Mouse (Mus musculus) lung, adult 18-20 months (tissue): ENCODE measurements around the gene Icam4.
"Not testable (repeated sequence)": the region's sequence is repeated elsewhere in the genome, so short reads cannot be mapped to it uniquely, and the experiment has no call there.

Experiments
- DNase-seq, 2 experiments: peaks; one replicate each; pipeline ENCODE4 v3.0.0; 2022; ENCODE audit warnings: mixed read lengths in 2 of 2

Gene Icam4

DNA sequence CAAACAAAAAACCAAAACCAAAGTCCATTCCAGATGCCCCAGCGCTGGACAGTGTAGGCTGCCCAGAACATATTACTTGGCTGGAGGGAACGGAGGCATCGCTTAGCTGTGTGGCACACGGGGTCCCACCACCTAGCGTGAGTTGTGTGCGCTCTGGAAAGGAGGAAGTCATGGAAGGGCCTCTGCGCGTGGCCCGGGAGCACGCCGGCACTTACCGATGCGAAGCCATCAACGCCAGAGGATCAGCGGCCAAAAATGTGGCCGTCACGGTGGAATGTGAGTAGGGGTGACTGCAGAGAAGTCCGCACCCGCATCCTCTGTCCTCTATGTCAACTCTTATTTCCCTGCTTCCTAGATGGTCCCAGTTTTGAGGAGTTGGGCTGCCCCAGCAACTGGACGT, 7.0 kb downstream of the Icam4 start:
- no peak for DNase-seq

DNA sequence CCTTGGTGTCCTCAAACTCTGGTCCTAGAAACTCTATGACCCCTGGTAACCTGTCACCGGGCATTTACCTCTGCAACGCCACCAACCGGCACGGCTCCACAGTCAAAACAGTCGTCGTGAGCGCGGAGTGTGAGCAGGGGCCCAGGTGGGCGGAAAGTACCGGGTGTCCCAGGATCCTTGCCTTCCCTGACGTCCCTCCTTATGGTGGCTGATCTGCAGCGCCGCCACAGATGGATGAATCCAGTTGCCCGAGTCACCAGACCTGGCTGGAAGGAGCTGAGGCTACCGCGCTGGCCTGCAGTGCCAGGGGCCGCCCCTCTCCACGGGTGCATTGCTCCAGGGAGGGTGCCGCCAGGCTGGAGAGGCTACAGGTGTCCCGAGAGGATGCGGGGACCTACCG, 7.5 kb downstream of the Icam4 start:
- no peak for DNase-seq

DNA sequence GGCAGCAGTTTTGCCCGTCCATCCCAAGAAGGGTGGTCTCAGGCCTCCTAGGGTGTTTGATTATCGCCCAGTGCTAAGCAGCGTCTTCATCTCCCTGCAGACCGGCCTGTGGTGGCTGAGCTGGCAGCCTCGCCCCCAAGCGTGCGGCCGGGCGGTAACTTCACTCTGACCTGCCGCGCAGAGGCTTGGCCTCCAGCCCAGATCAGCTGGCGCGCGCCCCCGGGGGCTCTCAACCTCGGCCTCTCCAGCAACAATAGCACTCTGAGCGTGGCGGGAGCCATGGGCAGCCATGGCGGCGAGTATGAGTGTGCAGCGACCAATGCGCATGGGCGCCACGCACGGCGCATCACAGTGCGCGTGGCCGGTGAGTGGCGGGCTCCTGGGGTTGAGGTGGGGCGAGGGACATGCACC, 8.3 kb downstream of the Icam4 start:
- DNase-seq = no peak

DNA sequence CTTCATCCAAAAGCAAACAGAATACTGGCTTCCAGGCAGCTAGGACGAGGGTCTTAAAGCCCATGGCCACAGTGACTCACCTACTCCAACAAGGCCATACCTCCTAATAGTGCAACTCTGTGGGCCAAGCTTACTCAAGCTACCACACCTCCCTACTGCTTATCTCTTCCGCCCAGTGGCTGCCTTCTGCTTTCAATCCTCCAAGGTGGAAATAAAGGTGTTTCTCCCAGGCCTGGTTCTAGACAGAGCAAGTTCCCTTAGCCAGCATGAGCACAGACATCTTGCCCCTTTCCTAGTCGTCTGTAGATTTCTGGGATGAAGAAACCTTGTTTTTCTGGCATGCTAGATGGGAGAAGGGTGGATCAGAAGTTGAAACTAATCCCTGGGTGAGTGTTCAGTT, 10.6 kb downstream of the Icam4 start:
- no peak for DNase-seq

DNA sequence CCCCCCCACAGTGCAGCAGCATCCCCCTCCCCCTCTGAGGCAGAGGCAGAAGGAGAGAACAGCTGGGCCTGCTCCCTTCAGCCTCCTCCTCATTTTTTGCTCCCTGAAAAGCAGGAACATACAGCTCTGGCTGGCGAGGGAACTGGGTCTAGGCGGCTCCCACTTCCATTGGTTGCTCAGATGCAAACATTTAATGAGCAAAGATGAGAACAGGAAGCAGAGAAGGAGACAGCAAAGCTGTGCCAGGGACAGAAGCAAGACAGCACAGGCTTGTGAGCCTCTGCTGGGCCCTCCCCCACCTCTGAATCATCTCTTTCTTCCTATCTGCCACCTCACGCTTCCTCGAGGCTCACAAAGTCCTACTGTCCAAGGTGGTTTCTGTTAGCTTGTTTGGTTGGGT, 12.1 kb downstream of the Icam4 start:
- no peak for DNase-seq

DNA sequence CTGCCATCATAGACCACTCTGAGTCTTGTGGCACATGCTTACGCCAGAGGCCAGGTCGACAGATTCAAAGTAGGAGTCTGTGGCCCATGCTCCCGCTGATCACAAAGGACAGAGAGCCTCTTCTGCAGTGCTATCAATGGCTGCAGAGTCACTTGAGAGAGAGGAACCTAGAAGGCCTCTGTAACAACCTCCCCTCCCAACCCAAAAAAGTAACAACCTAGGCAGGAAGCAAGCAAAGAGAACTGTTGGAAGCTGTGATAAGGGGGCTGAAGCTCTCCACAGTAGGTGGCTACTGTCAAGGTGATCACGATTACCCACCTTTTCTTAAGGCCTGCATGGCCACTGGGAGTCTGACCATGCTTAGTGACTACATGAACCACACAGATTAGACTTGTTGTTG, 14.4 kb downstream of the Icam4 start:
- no peak for DNase-seq

DNA sequence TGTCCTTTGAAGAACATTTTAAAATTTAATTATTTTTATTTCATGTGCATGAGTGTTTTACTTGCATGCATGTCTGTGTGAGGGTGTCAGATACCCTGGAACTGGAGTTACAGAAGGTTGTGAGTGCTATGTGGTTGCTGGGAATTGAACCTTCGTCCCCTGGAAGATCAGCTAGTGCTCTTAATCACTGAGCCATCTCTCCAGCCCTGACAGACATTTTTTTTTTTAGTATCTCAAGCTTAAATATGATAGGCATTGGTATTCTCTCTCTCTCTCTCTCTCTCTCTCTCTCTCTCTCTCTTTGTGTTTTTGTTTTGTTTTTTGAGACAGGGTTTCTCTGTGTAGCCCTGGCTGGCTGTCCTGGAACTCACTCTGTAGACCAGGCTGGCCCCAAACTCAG, 15.6 kb downstream of the Icam4 start:
- not testable (repeated sequence) for DNase-seq

DNA sequence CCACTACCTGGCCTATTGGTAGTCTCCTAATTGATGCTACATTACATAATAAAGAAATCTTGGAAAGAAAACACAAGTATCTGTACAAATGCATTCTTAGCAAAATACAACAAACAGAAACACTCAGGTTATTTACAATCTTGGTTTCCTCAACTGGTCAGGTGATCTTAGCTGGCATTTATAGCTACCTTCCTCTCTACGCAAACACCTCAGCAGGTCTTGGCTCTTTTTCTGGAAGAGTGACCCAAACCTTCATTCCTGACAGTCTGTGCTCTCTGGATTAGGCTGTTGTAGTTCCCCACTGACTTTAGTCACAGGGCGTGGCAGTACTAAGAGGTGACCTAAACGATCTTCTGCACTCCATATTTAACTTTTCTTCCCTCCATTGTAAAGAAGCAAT, 16.1 kb downstream of the Icam4 start:
- no peak for DNase-seq

DNA sequence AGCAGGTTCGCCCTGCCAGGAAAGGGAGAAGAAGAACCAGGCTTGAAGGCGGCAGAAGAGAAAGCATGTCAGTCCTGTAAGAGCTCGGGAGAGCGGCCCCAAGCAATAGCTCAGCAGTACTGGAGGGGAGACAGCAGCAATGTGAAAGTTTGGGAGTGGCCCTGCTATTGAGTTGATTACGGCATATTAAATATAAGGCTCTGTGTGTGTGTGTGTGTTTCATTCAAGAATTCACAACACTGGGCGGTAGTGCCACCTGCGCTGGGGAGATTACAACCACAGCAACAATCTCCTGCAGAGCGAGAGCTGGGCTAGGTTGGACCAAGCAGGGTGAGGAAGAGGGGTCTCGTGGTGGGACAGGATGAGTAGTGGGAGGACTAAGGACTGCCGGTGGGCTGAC, 22.4 kb downstream of the Icam4 start:
- no peak for DNase-seq

DNA sequence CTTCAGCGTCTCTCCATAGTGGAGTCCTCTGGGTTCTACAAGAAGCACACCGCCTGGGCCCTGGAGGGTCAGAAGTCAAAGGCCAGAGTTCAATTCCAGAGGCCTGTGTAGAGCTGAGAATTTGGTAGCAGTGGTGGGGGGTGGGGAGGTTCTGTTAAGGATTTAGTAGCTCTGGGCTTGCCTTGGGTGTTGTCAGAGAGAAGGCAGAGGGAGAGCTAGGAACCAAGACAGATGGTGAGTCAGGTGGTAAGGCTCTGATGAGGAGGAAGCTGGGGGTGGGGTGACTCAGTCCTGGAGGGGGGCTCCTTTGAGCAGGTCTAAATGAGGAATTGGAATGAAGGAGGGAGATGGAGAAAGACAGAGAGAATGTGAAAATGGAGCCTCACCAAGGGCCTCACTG, 33.8 kb downstream of the Icam4 start:
- DNase-seq = no peak

DNA sequence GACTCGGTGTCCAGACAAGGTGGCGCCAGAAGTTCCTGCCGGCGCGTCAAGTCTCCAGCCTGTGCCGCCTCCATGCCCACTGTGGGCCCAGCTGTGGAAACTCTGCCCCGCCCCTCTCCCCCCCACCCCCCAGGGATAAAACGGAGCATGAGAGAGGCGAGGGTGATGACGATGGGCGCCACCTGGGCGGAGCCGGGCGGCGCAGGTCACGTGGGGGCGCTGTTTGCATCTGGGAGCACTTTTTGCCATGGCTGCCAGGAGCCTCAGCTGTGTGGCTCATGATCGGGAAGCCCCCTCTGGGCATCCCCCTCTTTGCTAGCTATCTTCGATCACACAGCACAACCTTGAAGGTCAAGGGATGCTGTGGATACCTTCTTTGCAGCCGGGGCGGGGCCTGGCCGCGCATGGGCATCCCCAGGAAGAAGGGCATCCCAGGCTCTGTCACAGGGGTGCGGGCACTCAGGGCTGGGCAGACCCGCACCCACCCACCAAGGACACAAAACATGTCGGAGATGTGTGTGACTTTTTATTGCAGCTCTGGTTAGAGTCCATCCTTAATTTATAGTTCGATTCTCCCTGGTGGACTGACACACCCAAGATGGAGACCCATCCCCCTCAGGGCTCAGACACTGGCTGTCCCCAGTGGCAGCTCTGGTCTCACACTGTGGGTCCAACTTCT, 38.0 kb downstream of the Icam4 start, which contains the start of gene Zglp1:
TSS of gene Zglp1 (minus strand) at position 88 of the 679 bp plus-strand sequence.
- DNase-seq = no peak

DNA sequence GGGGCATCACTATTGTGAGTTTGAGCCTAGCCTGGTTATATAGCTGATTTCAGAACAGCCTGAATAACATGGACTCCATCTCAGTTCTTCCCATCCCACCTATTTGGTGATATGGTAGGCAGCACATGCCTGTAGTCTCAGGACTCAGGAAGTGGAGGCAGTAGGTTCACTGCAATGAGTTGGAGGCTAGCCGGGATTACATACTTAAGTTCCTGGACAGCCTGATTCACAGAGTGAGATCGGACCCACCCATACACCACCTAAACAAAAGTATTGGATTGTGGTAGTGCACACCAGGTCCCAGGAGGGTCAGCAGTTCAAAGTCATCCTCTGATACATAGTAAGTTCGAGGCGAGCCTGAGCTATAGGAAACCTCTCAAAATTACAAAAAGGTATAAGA, 43.5 kb downstream of the Icam4 start:
- no peak for DNase-seq

DNA sequence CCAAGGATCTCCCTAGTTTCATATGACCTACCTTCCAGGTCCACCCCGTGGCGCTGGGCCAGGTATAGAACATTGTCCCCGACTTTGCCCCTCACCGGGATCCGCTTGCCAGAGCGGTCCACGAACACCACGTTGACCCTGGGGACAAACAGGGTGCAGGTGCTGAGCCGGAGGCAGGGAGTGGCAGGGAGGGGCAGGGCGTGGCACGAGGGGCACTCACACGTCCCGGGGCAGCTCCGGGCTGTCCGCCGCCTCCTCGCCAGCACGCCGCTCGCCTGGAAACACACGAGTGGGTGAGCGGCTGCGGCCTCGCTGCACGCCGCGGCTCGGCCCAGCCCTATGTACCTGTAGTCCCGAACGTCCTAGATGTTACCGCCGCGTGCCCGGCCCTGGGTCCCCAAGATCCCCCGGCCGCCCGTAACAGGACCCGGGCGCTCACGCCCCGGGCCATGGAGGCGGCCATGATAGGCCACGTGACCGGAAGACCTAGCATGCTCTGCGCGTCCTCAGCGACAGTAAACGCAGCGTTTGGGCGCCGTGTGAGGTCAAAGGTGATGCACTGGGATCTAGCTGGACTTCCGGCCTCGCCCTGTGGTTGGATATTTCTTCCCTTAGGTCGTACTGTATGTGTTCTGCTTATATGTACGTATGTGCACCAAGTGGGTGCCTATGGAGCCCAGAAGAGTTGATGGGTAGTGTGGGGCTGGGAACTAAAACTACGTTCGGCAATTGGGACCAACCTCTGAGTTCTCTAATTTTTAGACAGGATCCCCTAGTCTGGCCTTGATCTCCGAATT, 44.1 kb downstream of the Icam4 start, which contains the start of the genes Gm49373 and Fdx1l:
TSS of gene Gm49373 (minus strand) at position 53 of the 797 bp plus-strand sequence.
TSS of gene Fdx1l (minus strand) at position 571 of the 797 bp plus-strand sequence.
- DNase-seq = peak; percentile 89 to 93

DNA sequence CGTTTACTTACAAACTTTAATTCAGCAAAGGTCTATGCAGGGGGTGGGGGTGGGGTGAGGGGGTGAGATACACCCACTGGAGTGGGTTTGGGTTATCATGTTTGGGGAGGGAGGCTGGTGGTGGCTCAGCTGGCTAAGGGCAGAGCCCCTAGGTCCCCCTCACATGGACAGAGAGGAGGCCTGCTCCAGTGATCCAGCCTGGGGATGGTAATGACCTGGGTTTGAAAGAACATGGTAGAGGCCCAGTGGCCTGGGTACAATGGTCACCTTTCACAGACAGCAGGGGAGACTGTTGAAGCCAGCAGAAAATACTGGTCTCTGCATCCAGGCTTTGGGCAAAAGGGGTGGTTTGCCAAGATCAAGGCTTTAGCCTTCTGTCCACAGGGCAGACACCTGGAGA, 45.0 kb downstream of the Icam4 start:
- no peak for DNase-seq

DNA sequence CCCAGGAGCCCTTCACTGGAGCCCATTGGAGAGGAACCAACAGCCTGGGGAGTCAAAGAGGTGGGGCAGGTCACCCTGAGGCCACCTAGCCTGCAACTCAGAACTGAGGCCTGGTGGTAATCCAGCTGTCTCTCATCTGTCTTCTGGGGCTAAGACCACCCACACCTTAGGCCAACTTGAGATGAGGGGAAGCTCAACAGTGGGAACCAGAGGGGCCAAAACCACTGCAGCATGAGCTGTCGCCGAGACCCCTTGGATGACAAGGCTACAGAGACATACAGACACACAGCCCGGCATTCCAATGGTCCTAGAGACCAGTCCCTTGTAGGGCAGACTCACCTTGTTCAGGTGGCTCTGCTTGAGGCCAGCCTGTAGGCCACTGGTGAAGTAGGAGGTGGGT, 46.5 kb downstream of the Icam4 start:
- DNase-seq = no peak
